Mouse (Mus musculus): ENCODE measurements around the gene Cilp2. TPM values are rescaled to one million over a fixed set of nuclear protein-coding genes. Genes with fewer than 3 reads are reported as not detected.

The Cilp2 gene
- polyA plus RNA-seq, 1 experiment = 0.20 TPM

DNA sequence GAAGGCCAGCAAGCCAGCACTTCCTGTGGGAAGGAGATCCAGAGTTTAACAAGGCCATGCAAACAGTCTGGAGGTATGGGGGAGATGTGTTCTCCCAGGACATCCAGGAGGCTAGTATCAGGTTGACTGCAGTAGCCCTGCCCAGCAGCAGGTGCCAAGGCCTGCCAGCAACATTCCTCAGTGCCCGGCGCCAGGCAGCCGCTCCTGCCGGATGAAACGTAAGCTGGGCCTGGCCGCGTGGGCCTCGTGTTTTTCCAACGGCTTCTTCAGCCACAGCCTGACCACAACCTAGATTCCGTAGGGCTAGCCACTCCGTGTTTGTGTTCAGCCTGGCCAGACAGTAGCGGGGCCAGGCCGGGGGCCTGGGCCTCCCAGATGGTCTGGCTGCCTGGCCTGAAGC lies 12.8 kb downstream of the Cilp2 start:
- Histone ChIP-seq H3K4me1 (ENCODE audit: control insufficient read depth, insufficient read depth, insufficient read length, low read length) (no peaks in the 10 kb centered on the region), H3K4me3 (ENCODE audit: low read depth, low read length) (no peak overlapping the region), H3K36me3 (ENCODE audit: control insufficient read depth, insufficient read depth, low read length) (no peaks in the 10 kb centered on the region), H3K27ac (ENCODE audit: insufficient read depth, low read depth, low read length) (no peak overlapping the region), H3K27me3 (ENCODE audit: control insufficient read depth, insufficient read depth, low read length) (peaks cover 4% of the 10 kb centered on the region)
- WGBS = 81% methylated on average over 13 of the region's 13 CpGs
- TF ChIP-seq POLR2A (IDR thresholded peaks at IDR 0.05; ENCODE audit: low read depth, low read length) (no peak), CTCF (IDR thresholded peaks at IDR 0.05; ENCODE audit: extremely low read depth, insufficient read length, insufficient replicate concordance, low read depth, low read length) (no peak)

DNA sequence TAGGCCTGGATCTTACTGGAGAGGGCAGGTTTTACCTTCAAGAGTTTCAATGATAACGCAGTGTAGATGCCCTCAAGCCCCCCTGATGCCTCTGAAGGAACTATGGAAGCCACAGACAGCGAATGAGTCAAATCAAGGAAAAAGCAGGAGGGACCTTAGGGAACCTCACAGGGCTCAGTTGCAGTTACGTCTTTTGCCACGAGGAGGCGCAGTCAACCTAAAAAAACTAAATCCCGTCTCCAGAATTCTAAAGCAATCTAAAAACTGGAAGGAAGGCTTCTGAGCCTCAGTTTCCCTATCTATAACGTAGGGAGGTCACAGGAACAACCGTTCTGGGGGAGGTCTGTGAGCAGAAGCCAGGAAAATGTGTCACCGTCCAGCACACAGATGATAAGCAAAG lies 13.3 kb downstream of the Cilp2 start:
- H3K4me3 ChIP-seq (ENCODE audit: low read depth, low read length) = no peak overlapping the region
- no peaks in the 10 kb centered on the region for H3K4me1 ChIP-seq (ENCODE audit: control insufficient read depth, insufficient read depth, insufficient read length, low read length)
- H3K27me3 ChIP-seq (ENCODE audit: control insufficient read depth, insufficient read depth, low read length) = no peaks in the 10 kb centered on the region
- WGBS = 9% methylated on average over 9 of the region's 9 CpGs
- H3K27ac ChIP-seq (ENCODE audit: insufficient read depth, low read depth, low read length) = no peak overlapping the region
- H3K36me3 ChIP-seq (ENCODE audit: control insufficient read depth, insufficient read depth, low read length) = no peaks in the 10 kb centered on the region
- TF ChIP-seq POLR2A (IDR thresholded peaks at IDR 0.05; ENCODE audit: low read depth, low read length) (no peak), CTCF (IDR thresholded peaks at IDR 0.05; ENCODE audit: extremely low read depth, insufficient read length, insufficient replicate concordance, low read depth, low read length) (peak; percentile 81; the same call in 1 of the 2 replicates)

DNA sequence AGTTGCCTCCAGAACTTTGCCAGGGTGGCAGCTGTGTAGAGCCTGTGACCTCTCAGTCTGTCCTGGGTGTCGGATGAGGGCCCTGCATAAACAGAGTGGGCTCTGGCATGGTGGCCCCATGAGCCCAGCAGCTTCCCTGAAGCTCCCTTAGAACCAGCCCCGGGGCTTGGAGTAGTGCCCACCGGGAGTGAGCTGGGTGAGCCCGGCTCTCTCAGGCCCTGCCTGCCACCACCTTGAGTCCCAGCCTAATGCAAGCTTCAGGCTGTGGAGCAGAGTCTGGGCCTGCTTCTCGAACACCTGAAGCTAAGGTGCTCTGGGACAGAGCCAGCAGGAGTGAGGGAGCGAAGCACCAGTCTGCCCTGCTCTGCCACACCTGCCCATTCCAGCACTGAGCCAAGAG lies 16.6 kb downstream of the Cilp2 start:
- TF ChIP-seq CTCF (IDR thresholded peaks at IDR 0.05; ENCODE audit: extremely low read depth, insufficient read length, insufficient replicate concordance, low read depth, low read length) = no peak
- no peak for TF ChIP-seq POLR2A (IDR thresholded peaks at IDR 0.05; ENCODE audit: low read depth, low read length)
- 75% methylated on average over 6 of the region's 6 CpGs for WGBS
- Histone ChIP-seq H3K4me3 (ENCODE audit: low read depth, low read length) (no peak overlapping the region), H3K4me1 (ENCODE audit: control insufficient read depth, insufficient read depth, insufficient read length, low read length) (peaks cover 5% of the 10 kb centered on the region), H3K27me3 (ENCODE audit: control insufficient read depth, insufficient read depth, low read length) (no peaks in the 10 kb centered on the region), H3K36me3 (ENCODE audit: control insufficient read depth, insufficient read depth, low read length) (no peaks in the 10 kb centered on the region), H3K27ac (ENCODE audit: insufficient read depth, low read depth, low read length) (no peak overlapping the region)

DNA sequence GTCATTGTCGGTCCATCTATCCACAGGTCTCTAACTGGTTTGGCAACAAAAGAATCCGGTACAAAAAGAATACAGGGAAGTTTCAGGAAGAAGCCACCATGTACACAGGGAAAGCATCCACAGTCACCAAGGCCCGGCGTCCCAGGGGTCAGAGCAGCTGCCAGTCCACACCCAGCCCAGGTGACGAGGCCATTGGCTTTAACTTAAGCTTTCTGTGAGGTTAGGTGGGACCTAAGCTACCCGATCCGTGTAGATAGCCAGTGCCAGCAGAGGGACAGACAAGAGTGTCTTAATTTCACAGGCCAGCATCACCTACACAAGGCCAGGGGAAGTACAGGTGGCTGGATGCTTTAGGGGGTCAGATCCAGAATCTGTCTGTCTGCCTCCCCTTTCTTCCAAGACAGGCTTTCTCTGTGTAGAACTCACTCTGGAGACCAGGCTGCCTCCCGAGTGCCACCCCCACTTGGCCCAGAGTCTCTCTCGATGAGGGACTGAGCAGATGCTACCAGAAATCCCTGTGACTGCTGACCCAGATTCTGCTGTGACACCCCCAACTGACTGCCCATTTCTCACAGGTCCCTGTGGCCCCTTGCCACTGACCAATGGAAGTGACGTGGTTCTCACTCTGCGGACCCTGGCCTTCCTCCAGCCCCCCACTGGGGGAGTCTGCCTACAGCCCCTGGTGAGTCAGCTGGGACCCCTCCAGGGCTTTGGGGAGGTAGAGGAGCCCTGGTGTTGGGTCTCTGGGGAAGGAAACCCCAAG lies 17.3 kb downstream of the Cilp2 start:
- H3K36me3 ChIP-seq (ENCODE audit: control insufficient read depth, insufficient read depth, low read length) = no peaks in the 10 kb centered on the region
- no peak overlapping the region for H3K4me3 ChIP-seq (ENCODE audit: low read depth, low read length)
- no peaks in the 10 kb centered on the region for H3K27me3 ChIP-seq (ENCODE audit: control insufficient read depth, insufficient read depth, low read length)
- no peak overlapping the region for H3K27ac ChIP-seq (ENCODE audit: insufficient read depth, low read depth, low read length)
- peaks cover 5% of the 10 kb centered on the region for H3K4me1 ChIP-seq (ENCODE audit: control insufficient read depth, insufficient read depth, insufficient read length, low read length)
- 79% methylated on average over 11 of the region's 11 CpGs for WGBS
- TF ChIP-seq POLR2A (IDR thresholded peaks at IDR 0.05; ENCODE audit: low read depth, low read length) = no peak
- no peak for TF ChIP-seq CTCF (IDR thresholded peaks at IDR 0.05; ENCODE audit: extremely low read depth, insufficient read length, insufficient replicate concordance, low read depth, low read length)

DNA sequence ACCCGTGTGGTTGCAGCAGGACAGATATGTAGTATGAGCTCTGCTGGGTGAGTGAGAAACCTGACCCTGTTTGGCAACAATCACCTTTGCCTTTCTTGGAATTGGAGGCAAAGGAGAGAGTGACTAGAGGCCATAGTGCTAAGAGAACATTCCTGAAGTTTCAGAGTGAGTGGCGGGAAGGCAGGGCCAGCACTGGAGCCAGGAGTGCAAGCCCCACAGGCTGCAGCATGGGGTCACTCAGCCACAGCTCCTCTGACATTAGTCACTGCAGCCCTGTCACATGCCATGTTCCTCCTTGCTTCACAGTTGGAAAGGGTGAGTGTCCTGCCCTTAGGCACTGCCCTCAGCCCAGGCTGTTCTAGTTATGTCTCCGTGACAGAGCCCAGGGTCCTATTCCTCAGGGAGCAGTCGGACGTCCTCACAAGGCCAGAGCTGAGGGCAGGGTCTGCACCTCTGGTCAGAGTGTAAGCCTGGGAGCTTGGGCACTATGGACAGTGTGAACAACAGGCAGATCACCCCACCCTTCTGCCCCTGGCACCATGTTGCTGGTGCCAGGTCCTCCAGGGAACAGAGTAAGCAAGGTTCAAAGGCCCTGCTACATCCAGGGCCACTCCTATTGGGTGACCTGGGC lies 19.7 kb downstream of the Cilp2 start:
- TF ChIP-seq POLR2A (IDR thresholded peaks at IDR 0.05; ENCODE audit: low read depth, low read length) = no peak
- TF ChIP-seq CTCF (IDR thresholded peaks at IDR 0.05; ENCODE audit: extremely low read depth, insufficient read length, insufficient replicate concordance, low read depth, low read length) = no peak
- WGBS = 83% methylated on average over 5 of the region's 5 CpGs
- no peak overlapping the region for H3K27ac ChIP-seq (ENCODE audit: insufficient read depth, low read depth, low read length)

DNA sequence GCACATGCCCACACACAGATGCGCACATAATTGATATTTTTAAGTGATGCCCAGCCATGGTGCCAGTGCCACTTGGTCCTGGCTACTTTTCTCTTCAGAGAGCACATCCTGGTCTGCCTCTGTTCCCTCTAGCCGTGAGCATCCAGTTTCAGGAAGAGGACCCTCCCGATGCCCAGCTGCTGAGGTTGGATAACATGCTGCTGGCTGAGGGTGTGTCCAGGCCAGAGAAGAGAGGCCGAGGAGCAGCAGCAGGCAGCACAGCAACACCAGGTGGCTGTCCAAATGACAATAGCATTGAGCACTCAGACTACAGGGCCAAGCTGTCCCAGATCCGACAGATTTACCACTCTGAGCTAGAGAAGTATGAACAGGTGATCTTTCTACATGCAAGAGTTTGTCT lies 23.3 kb downstream of the Cilp2 start:
- Histone ChIP-seq H3K4me3 (ENCODE audit: low read depth, low read length) (no peak overlapping the region), H3K36me3 (ENCODE audit: control insufficient read depth, insufficient read depth, low read length) (no peaks in the 10 kb centered on the region), H3K4me1 (ENCODE audit: control insufficient read depth, insufficient read depth, insufficient read length, low read length) (peaks cover 5% of the 10 kb centered on the region), H3K27me3 (ENCODE audit: control insufficient read depth, insufficient read depth, low read length) (no peaks in the 10 kb centered on the region), H3K27ac (ENCODE audit: insufficient read depth, low read depth, low read length) (no peak overlapping the region)
- WGBS = 48% methylated on average over 5 of the region's 5 CpGs
- TF ChIP-seq CTCF (IDR thresholded peaks at IDR 0.05; ENCODE audit: extremely low read depth, insufficient read length, insufficient replicate concordance, low read depth, low read length) (no peak), POLR2A (IDR thresholded peaks at IDR 0.05; ENCODE audit: low read depth, low read length) (no peak)

More for the DNA sequence above, 19.7 kb downstream of the Cilp2 start:
- H3K4me3 ChIP-seq (ENCODE audit: low read depth, low read length) = no peak overlapping the region
- H3K27me3 ChIP-seq (ENCODE audit: control insufficient read depth, insufficient read depth, low read length) = no peaks in the 10 kb centered on the region
- peaks cover 5% of the 10 kb centered on the region for H3K4me1 ChIP-seq (ENCODE audit: control insufficient read depth, insufficient read depth, insufficient read length, low read length)
- H3K36me3 ChIP-seq (ENCODE audit: control insufficient read depth, insufficient read depth, low read length) = no peaks in the 10 kb centered on the region

DNA sequence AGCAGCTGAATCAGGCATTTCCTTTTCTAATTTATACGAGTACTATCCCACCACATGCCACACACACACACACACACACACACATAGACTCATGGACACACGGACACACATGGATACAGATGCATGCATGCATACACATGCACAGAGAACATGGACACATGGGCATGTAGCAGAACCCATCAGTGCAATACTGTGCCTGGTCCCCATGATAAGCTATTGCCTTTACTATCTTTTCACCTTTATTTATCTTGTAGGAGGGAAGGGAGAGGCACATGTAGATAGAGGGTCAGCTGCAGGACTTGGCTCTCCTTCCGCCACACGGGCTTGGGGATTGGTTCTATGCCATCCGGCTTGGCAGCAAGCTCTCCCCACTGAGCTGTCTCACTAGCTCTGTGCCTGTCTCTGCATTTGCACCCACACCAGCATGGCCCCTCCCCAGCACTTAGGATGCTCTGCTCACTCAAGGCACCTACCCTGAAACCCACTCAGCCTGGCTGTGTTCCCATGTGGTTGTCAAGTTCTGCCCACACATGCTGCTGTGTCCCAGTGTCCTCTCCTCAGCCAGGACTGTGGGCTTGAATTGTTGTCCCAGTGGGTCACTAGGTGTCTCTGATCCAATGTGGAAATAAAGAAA lies 24.0 kb downstream of the Cilp2 start:
- Histone ChIP-seq H3K27ac (ENCODE audit: insufficient read depth, low read depth, low read length) (no peak overlapping the region), H3K4me1 (ENCODE audit: control insufficient read depth, insufficient read depth, insufficient read length, low read length) (peaks cover 5% of the 10 kb centered on the region), H3K4me3 (ENCODE audit: low read depth, low read length) (no peak overlapping the region), H3K27me3 (ENCODE audit: control insufficient read depth, insufficient read depth, low read length) (no peaks in the 10 kb centered on the region), H3K36me3 (ENCODE audit: control insufficient read depth, insufficient read depth, low read length) (no peaks in the 10 kb centered on the region)
- WGBS = 50% methylated on average over 5 of the region's 5 CpGs
- TF ChIP-seq POLR2A (IDR thresholded peaks at IDR 0.05; ENCODE audit: low read depth, low read length) (no peak), CTCF (IDR thresholded peaks at IDR 0.05; ENCODE audit: extremely low read depth, insufficient read length, insufficient replicate concordance, low read depth, low read length) (no peak)
